11 mouse cellular contexts compared by ENCODE assay signal in the genomic region with DNA sequence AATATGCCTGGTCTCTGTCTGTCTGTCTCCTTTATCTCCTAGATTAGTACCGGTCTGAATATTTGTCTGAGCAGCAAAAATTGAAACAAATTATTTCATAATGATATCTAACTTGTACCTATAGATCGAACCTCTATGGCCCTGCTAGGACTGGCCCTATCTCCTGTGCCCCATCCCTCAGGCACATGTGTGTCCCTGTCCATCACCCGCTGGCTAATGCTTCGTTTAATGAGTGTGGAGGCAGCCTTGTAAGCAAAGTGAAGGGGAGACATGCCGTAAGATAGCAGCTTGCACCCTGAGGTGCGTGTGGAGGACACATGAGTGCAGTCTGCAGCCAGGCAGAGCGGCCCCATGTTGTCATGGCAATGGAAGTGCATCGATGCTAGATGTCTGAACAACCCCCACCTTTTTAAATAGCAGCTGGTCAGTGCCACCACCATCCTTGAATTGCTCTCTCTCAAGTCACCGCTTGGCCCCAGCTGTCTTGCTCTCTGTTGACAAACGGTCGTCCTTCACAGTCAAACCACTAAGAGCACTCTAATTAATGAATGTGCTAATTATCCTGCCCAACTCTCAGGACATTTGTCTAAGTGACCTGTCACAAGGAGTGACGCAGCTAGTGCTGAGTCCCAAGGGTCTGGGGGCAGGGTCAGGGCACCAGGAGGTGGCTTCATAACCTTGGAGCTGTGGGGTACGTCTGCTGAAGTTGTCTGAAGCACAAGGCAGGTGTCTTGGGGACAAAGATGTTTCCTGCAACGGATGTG. TPM values are rescaled to one million over a fixed set of nuclear protein-coding genes. Genes with fewer than 3 reads are reported as not detected.
DNase-seq lines count a peak whose midpoint lies in the region; ATAC-seq lines count a peak whose summit lies in the region.
"Had no signal": no experiment of that assay in that cellular context is flagged by ENCODE, and none has a peak within 500 bp of the region (broad histone marks: within the 10 kb centered on the region; RNA-seq: fewer than 3 reads in every experiment).

No protein-coding gene starts in this region.

- 40% methylated on average over 14 of the region's 14 CpGs for WGBS in kidney, embryonic 14.5 days
- WGBS in embryonic facial prominence, embryonic 12.5 days, result 58% methylated on average over 14 of the region's 14 CpGs
- 47% methylated on average over 14 of the region's 14 CpGs for WGBS in limb, embryonic 13.5 days
- WGBS in neural tube, embryonic 14.5 days, result 23% methylated on average over 14 of the region's 14 CpGs

- peak; percentile 32; the same call in 1 of the 2 replicates for ATAC-seq in kidney, embryonic 14.5 days (ENCODE audit: low FRiP score, low TSS enrichment)
- ATAC-seq in embryonic facial prominence, embryonic 12.5 days (ENCODE audit: insufficient number of reproducible peaks, insufficient read depth, low FRiP score, low TSS enrichment), result peak; percentile 57; the same call in 1 of the 2 replicates
- peak; percentile 42; the same call in 1 of the 2 replicates for ATAC-seq in limb, embryonic 13.5 days (ENCODE audit: low FRiP score, low read depth)
- ATAC-seq in neural tube, embryonic 14.5 days (ENCODE audit: low read depth), result peak; percentile 28; the same call in 1 of the 2 replicates

- H3K4me1 ChIP-seq in kidney, embryonic 14.5 days (ENCODE audit: control insufficient read depth, insufficient read depth, low read length), result peaks cover 12% of the 10 kb centered on the region
- peaks cover 8% of the 10 kb centered on the region; the same call in 1 of the 2 replicates for H3K4me1 ChIP-seq in embryonic facial prominence, embryonic 12.5 days
- peaks cover 11% of the 10 kb centered on the region for H3K4me1 ChIP-seq in limb, embryonic 13.5 days
- H3K4me1 ChIP-seq in neural tube, embryonic 14.5 days (ENCODE audit: control insufficient read depth, insufficient read depth, low read length), result peaks cover 20% of the 10 kb centered on the region

- H3K27ac ChIP-seq in kidney, embryonic 14.5 days (ENCODE audit: low read depth, low read length), result no peak overlapping the region
- H3K27ac ChIP-seq in embryonic facial prominence, embryonic 12.5 days, result no peak overlapping the region
- no peak overlapping the region for H3K27ac ChIP-seq in limb, embryonic 13.5 days
- H3K27ac ChIP-seq in neural tube, embryonic 14.5 days (ENCODE audit: low read depth, low read length), result peak overlapping the region; percentile 29

- no peaks in the 10 kb centered on the region for H3K27me3 ChIP-seq in kidney, embryonic 14.5 days (ENCODE audit: control insufficient read depth, insufficient read depth, low read length)
- no peaks in the 10 kb centered on the region for H3K27me3 ChIP-seq in embryonic facial prominence, embryonic 12.5 days
- H3K27me3 ChIP-seq in limb, embryonic 13.5 days, result no peaks in the 10 kb centered on the region
- no peaks in the 10 kb centered on the region for H3K27me3 ChIP-seq in neural tube, embryonic 14.5 days (ENCODE audit: control insufficient read depth, insufficient read depth, low read length)

- no peak overlapping the region for H3K9ac ChIP-seq in kidney, embryonic 14.5 days (ENCODE audit: low read depth, low read length)
- no peak overlapping the region for H3K9ac ChIP-seq in embryonic facial prominence, embryonic 12.5 days
- no peak overlapping the region for H3K9ac ChIP-seq in limb, embryonic 13.5 days
- H3K9ac ChIP-seq in neural tube, embryonic 14.5 days (replicated peaks; ENCODE audit: low read depth, low read length), result no peak overlapping the region

- H3K4me3 ChIP-seq in kidney, embryonic 14.5 days (ENCODE audit: low read length), result no peak overlapping the region
- H3K4me3 ChIP-seq in embryonic facial prominence, embryonic 12.5 days, result no peak overlapping the region
- H3K4me3 ChIP-seq in limb, embryonic 13.5 days, result no peak overlapping the region
- H3K4me3 ChIP-seq in neural tube, embryonic 14.5 days (ENCODE audit: low read depth, low read length), result no peak overlapping the region

- H3K36me3 ChIP-seq in kidney, embryonic 14.5 days (ENCODE audit: control insufficient read depth, insufficient read depth, low read length), result no peaks in the 10 kb centered on the region
- H3K36me3 ChIP-seq in embryonic facial prominence, embryonic 12.5 days, result no peaks in the 10 kb centered on the region
- H3K36me3 ChIP-seq in limb, embryonic 13.5 days, result no peaks in the 10 kb centered on the region
- no peaks in the 10 kb centered on the region for H3K36me3 ChIP-seq in neural tube, embryonic 14.5 days (ENCODE audit: control insufficient read depth, insufficient read depth, low read length)

- no peak overlapping the region for H3K4me2 ChIP-seq in kidney, embryonic 14.5 days (replicated peaks; ENCODE audit: low read depth, low read length)
- H3K4me2 ChIP-seq in embryonic facial prominence, embryonic 12.5 days (replicated peaks), result no peak overlapping the region
- H3K4me2 ChIP-seq in limb, embryonic 13.5 days (replicated peaks), result no peak overlapping the region
- H3K4me2 ChIP-seq in neural tube, embryonic 14.5 days (ENCODE audit: low read depth, low read length), result no peak overlapping the region
- H3K4me2 ChIP-seq: liver, embryonic 11.5 days had no signal

- no peak for DNase-seq in kidney, adult 18-20 months
- DNase-seq in spleen, postnatal 10 days (ENCODE audit: low spot score in 2 of 2), result no peak
- no peak for DNase-seq in c-Kit-positive CD71-positive TER-119-positive erythroid progenitor cells, embryonic 14.5 days (ENCODE audit: low spot score)
- DNase-seq in layer of hippocampus, postnatal 25 days (ENCODE audit: extremely low spot score in 1 of 2, low spot score in 1 of 2), result no peak
- DNase-seq: gastrocnemius, postnatal 14 days; heart, postnatal 36 days had no signal

- no peaks in the 10 kb centered on the region for H3K9me3 ChIP-seq in kidney, embryonic 14.5 days (ENCODE audit: control insufficient read depth, low read length)
- no peaks in the 10 kb centered on the region for H3K9me3 ChIP-seq in embryonic facial prominence, embryonic 12.5 days
- no peaks in the 10 kb centered on the region for H3K9me3 ChIP-seq in limb, embryonic 13.5 days
- H3K9me3 ChIP-seq in neural tube, embryonic 14.5 days (ENCODE audit: control insufficient read depth, low read length), result no peaks in the 10 kb centered on the region

RNA-seq across cellular contexts. Expression of gene Alox5ap, which starts 6.9 kb away (rescaled TPM):
- polyA plus RNA-seq in kidney, embryonic 14.5 days (2014; fragmentation: Nextera tagmentation; extraction: Ambion mirVana), result 12.6 and 12.8 TPM in 2 replicates
- 8.5 and 13.1 TPM in 2 replicates for polyA plus RNA-seq in embryonic facial prominence, embryonic 12.5 days (2016; fragmentation: Nextera tagmentation; extraction: Ambion mirVana)
- polyA plus RNA-seq in limb, embryonic 13.5 days (2015; fragmentation: Nextera tagmentation; extraction: Ambion mirVana), result 12.6 and 13.1 TPM in 2 replicates
- 11.0 and 13.3 TPM in 2 replicates for polyA plus RNA-seq in neural tube, embryonic 14.5 days (2014; fragmentation: Nextera tagmentation; extraction: Ambion mirVana)
- total RNA-seq in layer of hippocampus, postnatal 25 days (2021), result 10 to 100 TPM in 1 of 2 experiments, 1 to 10 TPM in 1; 9.0 to 10.7 TPM
